Mouse (Mus musculus): Measurements from ENCODE around the gene Dsel. TPM values are rescaled to one million over a fixed set of nuclear protein-coding genes. Genes with fewer than 3 reads are reported as not detected.

Dsel gene
- total RNA-seq, 1 experiment, result 5.4 TPM

DNA sequence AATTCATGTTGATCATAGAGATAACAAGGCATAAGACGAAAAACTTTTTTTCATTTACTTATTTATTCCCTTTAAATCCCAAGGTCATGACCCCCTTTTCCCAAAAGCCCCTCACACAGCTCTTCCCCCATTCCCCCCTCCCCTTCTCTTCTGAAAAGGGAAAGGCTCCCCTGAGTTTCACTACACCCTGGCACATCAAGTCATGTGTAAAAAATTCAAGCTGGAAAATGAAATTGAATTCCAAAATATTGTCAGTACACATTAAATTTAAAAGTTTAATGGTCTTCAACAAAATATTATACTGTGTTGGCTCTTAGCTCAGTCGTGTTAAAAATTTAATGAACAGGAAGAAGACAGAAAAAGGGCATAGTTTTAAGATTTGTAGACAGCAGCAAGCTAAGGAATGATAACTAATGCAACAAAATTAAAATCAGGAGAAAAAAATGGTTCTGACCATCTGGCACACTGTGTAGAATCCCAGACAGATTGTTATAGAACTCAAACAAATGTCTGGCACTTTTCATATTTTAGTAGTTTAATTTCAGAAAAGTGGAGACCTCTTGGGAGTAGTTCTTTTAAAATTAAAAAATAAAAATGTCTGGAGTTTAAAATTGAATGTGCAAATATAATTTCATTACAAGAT lies 31.0 kb downstream of the Dsel start:
- Histone ChIP-seq H3K36me3 (ENCODE audit: control insufficient read depth, insufficient read depth, low read length, poor library complexity, severe bottlenecking) (no peaks in the 10 kb centered on the region), H3K9ac (ENCODE audit: insufficient read depth, low read depth, low read length, poor library complexity, severe bottlenecking) (no peak overlapping the region), H3K4me1 (ENCODE audit: control insufficient read depth in 2 of 2, insufficient read depth in 2 of 2, low read length in 2 of 2, poor library complexity in 1 of 2) (no peaks in the 10 kb centered on the region), H3K27ac (ENCODE audit: insufficient read depth, low read depth, low read length, poor library complexity, severe bottlenecking) (no peak overlapping the region), H3K9me3 (ENCODE audit: control insufficient read depth, insufficient read depth, low read depth, low read length) (no peaks in the 10 kb centered on the region), H3K4me3 (ENCODE audit: insufficient read depth in 1 of 2, low read depth in 1 of 2, low read length in 2 of 2, poor library complexity in 1 of 2, severe bottlenecking in 1 of 2) (no peak overlapping the region; a peak in 1 of 4 replicates)
- no peak for DNase-seq (ENCODE audit: low read depth, low spot score)
- in situ Hi-C loops (cut with MboI; ENCODE audit: low sequenced_read_pairs in 2 of 2, unreplicated experiment in 2 of 2), result no loop called here
- TF ChIP-seq ZC3H11A (IDR thresholded peaks at IDR 0.05; ENCODE audit: borderline replicate concordance, low read depth, low read length) (no peak), MAFK (IDR thresholded peaks at IDR 0.05; ENCODE audit: insufficient read depth, low read depth, low read length) (no peak), ZNF384 (IDR thresholded peaks at IDR 0.05; ENCODE audit: low read depth, low read length) (no peak)
